9 mouse cellular contexts compared by ENCODE assay signal in the genomic region with DNA sequence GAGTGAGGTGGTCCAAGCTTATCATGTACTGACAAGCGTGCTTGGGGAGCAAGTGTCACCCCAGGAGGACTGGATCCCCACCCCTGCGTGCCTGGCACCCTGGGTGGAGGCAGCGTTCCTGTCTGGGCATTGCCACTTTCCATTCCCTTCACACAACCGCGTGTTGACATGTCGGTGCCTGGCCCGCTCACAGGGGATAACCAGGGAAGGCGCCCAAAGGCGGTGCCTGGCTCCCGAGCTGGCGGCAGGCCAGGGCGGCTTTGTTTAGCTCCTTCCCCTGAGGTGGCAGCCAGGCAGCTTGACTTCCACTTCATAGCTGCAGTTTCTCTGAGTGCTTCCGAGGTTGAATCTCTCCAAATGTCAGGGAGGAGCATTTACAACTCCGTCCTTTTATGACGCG.
A peak's percentile ranks its signal among the peaks of the same experiment; 100 is the strongest.
DNase-seq lines count a peak whose midpoint lies in the region; ATAC-seq lines count a peak whose summit lies in the region.
"Had no signal": no experiment of that assay in that cellular context is flagged by ENCODE, and none has a peak within 500 bp of the region (broad histone marks: within the 10 kb centered on the region; RNA-seq: fewer than 3 reads in every experiment).

No protein-coding gene starts in this region.

- ATAC-seq in megakaryocyte, adult 5-6 weeks (ENCODE audit: poor library complexity, severe bottlenecking) = no peak

- H3K9me3 ChIP-seq in megakaryocyte, embryonic 14.5 days = no peaks in the 10 kb centered on the region
- H3K9me3 ChIP-seq: limb, embryonic 15.5 days had no signal

- no peaks in the 10 kb centered on the region for H3K4me1 ChIP-seq in megakaryocyte, embryonic 14.5 days

- intact Hi-C loops in heart, postnatal 10 days (cut with DNase I) = no loop called here

- H3K36me3 ChIP-seq in megakaryocyte, embryonic 14.5 days (replicated peaks; ENCODE audit: low read length) = no peaks in the 10 kb centered on the region
- H3K36me3 ChIP-seq: limb, embryonic 15.5 days had no signal

- DNase-seq in adrenal gland, adult 2 months = peak; percentile 31
- no peak for DNase-seq in adrenal gland, adult 8-10 months
- peak; percentile 93 for DNase-seq in heart, postnatal 10 days
- DNase-seq in lung, postnatal 4 days = peak; percentile 70 to 81
- DNase-seq in left cerebral cortex, adult 18-20 months (ENCODE audit: low spot score in 2 of 2) = no peak
- no peak for DNase-seq in thymus, adult 18-20 months

- H3K27me3 ChIP-seq in megakaryocyte, embryonic 14.5 days (replicated peaks) = peaks cover 8% of the 10 kb centered on the region

- H3K4me3 ChIP-seq in megakaryocyte, embryonic 14.5 days (replicated peaks) = peak overlapping the region; percentile 38
- H3K4me3 ChIP-seq: limb, embryonic 15.5 days had no signal

Comparison
In these comparisons a context has a peak if more than half of its experiments do, and no peak if none do; other contexts are left out.
1. DNase-seq: peak in adrenal gland, adult 2 months (single experiment), heart, postnatal 10 days (2 of 2) and lung, postnatal 4 days (2 of 2); none in adrenal gland, adult 8-10 months (single experiment), left cerebral cortex, adult 18-20 months (0 of 2) and thymus, adult 18-20 months (0 of 2).